Comparison of ENCODE assay signal across 14 mouse cellular contexts in the genomic region with DNA sequence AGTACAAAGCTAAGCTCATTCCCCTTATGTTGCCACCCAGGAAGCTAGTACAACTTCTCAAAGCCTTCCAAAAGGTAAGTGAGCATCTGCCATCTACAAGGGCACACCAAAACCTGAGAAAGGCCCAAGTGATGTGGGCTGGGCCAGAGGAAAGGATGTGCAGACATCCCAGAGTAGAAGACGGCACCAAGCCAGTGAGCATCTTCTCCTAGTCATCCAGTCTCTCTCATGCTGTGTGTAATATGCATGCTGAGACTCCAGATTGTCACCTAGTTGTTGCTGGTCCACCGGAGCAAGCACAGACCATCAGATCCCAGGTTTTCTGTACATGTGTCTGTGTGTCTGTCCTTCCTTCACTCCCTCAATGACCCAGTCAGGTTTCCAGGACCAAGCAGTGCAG.
"Had no signal": no experiment of that assay in that cellular context is flagged by ENCODE, and none has a peak within 500 bp of the region (broad histone marks: within the 10 kb centered on the region; RNA-seq: fewer than 3 reads in every experiment).

No protein-coding gene starts in this region.

- H3K4me1 ChIP-seq: liver, embryonic 13.5 days; lung, embryonic 15.5 days; stomach, embryonic 15.5 days had no signal

- H3K36me3 ChIP-seq: kidney, embryonic 15.5 days; limb, embryonic 12.5 days; liver, embryonic 13.5 days; lung, embryonic 15.5 days; midbrain, embryonic 15.5 days; stomach, embryonic 15.5 days had no signal

- H3K4me2 ChIP-seq: liver, embryonic 13.5 days; lung, embryonic 15.5 days; midbrain, embryonic 11.5 days; midbrain, embryonic 15.5 days; stomach, embryonic 15.5 days had no signal

- H3K27me3 ChIP-seq: liver, embryonic 13.5 days; lung, embryonic 15.5 days; megakaryocyte, embryonic 14.5 days; midbrain, embryonic 15.5 days; stomach, embryonic 15.5 days had no signal

- ATAC-seq: liver, postnatal 0 days had no signal

- H3K9ac ChIP-seq: kidney, embryonic 15.5 days; limb, embryonic 12.5 days; liver, embryonic 13.5 days; liver, postnatal 0 days; lung, embryonic 15.5 days; midbrain, embryonic 15.5 days; stomach, embryonic 15.5 days had no signal

- DNase-seq: kidney, adult 2 months; kidney, postnatal 14 days; liver, embryonic 13.5 days; lung, postnatal 14 days; right cerebral cortex, postnatal 14 days had no signal

- H3K9me3 ChIP-seq: kidney, embryonic 15.5 days; limb, embryonic 12.5 days; liver, embryonic 13.5 days; lung, embryonic 15.5 days; megakaryocyte, embryonic 14.5 days; midbrain, embryonic 15.5 days; stomach, embryonic 15.5 days had no signal

- H3K27ac ChIP-seq: kidney, embryonic 15.5 days; limb, embryonic 12.5 days; liver, embryonic 13.5 days; lung, embryonic 15.5 days; macrophage; midbrain, embryonic 15.5 days; stomach, embryonic 15.5 days had no signal

- H3K4me3 ChIP-seq: kidney, embryonic 15.5 days; limb, embryonic 12.5 days; liver, embryonic 13.5 days; lung, embryonic 15.5 days; megakaryocyte, embryonic 14.5 days; midbrain, embryonic 15.5 days; stomach, embryonic 15.5 days had no signal
